Mouse (Mus musculus): ENCODE data around the gene A930002H24Rik. TPM values are rescaled to one million over a fixed set of nuclear protein-coding genes. Genes with fewer than 3 reads are reported as not detected.

The A930002H24Rik gene
- total and polyA plus RNA-seq, 3 experiments: not detected

DNA sequence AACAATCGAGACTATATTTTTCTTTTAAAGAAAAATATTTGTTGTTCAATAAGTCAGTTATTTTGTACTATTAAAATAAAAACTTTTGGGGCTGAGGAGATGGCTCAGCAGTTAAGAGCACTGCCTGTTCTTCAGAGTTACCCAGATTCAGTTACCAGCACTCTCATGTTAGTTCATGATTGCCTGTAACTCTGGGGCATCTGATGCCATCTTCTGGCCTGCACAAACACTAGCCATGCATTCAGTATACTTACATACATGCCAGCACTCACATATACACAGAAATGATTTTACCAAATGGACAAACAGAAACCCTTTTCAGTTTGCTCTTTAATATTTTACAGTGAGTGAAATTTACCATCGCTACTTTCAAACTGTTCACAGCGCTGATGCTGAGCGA, 45.7 kb upstream of the A930002H24Rik start:
- Histone ChIP-seq H3K4me2 (ENCODE audit: insufficient read depth, low read depth, poor library complexity, severe bottlenecking) (no peak overlapping the region), H3K79me2 (replicated peaks; ENCODE audit: control insufficient read depth, extremely low read depth, insufficient read depth, poor library complexity, severe bottlenecking) (no peaks in the 10 kb centered on the region), H3K27ac (ENCODE audit: insufficient read depth, low read depth) (no peak overlapping the region), H3K36me3 (replicated peaks in 1 of 2; ENCODE audit: control insufficient read depth in 1 of 2, insufficient read depth in 1 of 2, low read length in 1 of 2) (no peaks in the 10 kb centered on the region), H3K9me3 (replicated peaks; ENCODE audit: low read length) (no peaks in the 10 kb centered on the region), H3K4me1 (ENCODE audit: control insufficient read depth in 1 of 2, insufficient read depth in 2 of 2) (no peaks in the 10 kb centered on the region), H3K27me3 (replicated peaks) (no peaks in the 10 kb centered on the region), H3K4me3 (replicated peaks in 1 of 3; ENCODE audit: low read depth in 2 of 3, low read length in 2 of 3, poor library complexity in 1 of 3) (no peak overlapping the region), H3K9ac (ENCODE audit: insufficient read depth, low read depth) (no peak overlapping the region)
- TF ChIP-seq USF2 (conservative IDR thresholded peaks at IDR 0.05; ENCODE audit: low read depth, low read length): no peak
- TF ChIP-seq SIN3A (IDR thresholded peaks at IDR 0.05; ENCODE audit: low read length): no peak
- no peak for TF ChIP-seq RCOR1 (conservative IDR thresholded peaks at IDR 0.05; ENCODE audit: low read depth, low read length)
- no peak for TF ChIP-seq NELFE (IDR thresholded peaks at IDR 0.05; ENCODE audit: low read depth, low read length)
- TF ChIP-seq CTCF (conservative IDR thresholded peaks at IDR 0.05 in 1 of 2, IDR thresholded peaks at IDR 0.05 in 1 of 2; ENCODE audit: low read depth in 2 of 2, low read length in 2 of 2): peak in 1 of 2 experiments; percentile 54; a peak in 2 of 4 replicates
- TF ChIP-seq SMC3 (IDR thresholded peaks at IDR 0.05; ENCODE audit: low read depth, low read length): peak; percentile 65
- no peak for TF ChIP-seq IRF4 (IDR thresholded peaks at IDR 0.05; ENCODE audit: low read depth, low read length)
- TF ChIP-seq GABPA (IDR thresholded peaks at IDR 0.05; ENCODE audit: insufficient replicate concordance, low read depth, low read length): no peak
- TF ChIP-seq MXI1 (IDR thresholded peaks at IDR 0.05; ENCODE audit: low read depth, low read length): no peak
- TF ChIP-seq RAD21 (IDR thresholded peaks at IDR 0.05; ENCODE audit: low read depth, low read length): peak; percentile 54
- no peak for TF ChIP-seq MAZ (IDR thresholded peaks at IDR 0.05; ENCODE audit: low read depth, low read length)
- TF ChIP-seq MEF2A (IDR thresholded peaks at IDR 0.05; ENCODE audit: borderline replicate concordance, low read depth, low read length): no peak
- no peak for TF ChIP-seq USF1 (IDR thresholded peaks at IDR 0.05; ENCODE audit: low read depth, low read length)
- in situ Hi-C loops (cut with MboI; ENCODE audit: low pct_ligation_motif_present, low pct_unique_long_range_greater_than_20kb, low sequenced_read_pairs): no loop called here
- dilution Hi-C loops (cut with MboI; ENCODE audit: extremely low pct_ligation_motif_present, extremely low pct_unique_long_range_greater_than_20kb, low sequenced_read_pairs): no loop called here
- no peak for DNase-seq (ENCODE audit: extremely low read depth)

- Histone ChIP-seq H3K36me3 (replicated peaks in 1 of 2; ENCODE audit: control insufficient read depth in 1 of 2, insufficient read depth in 1 of 2, low read length in 1 of 2) (peaks cover 0 to 5% of the 10 kb centered on the region in 2 experiments), H3K9ac (ENCODE audit: insufficient read depth, low read depth) (no peak overlapping the region), H3K9me3 (replicated peaks; ENCODE audit: low read length) (no peaks in the 10 kb centered on the region), H3K79me2 (replicated peaks; ENCODE audit: control insufficient read depth, extremely low read depth, insufficient read depth, poor library complexity, severe bottlenecking) (no peaks in the 10 kb centered on the region), H3K4me3 (replicated peaks in 1 of 3; ENCODE audit: low read depth in 2 of 3, low read length in 2 of 3, poor library complexity in 1 of 3) (no peak overlapping the region), H3K4me2 (ENCODE audit: insufficient read depth, low read depth, poor library complexity, severe bottlenecking) (peak overlapping the region; percentile 63; the same call in 1 of the 2 replicates), H3K27ac (ENCODE audit: insufficient read depth, low read depth) (no peak overlapping the region), H3K4me1 (ENCODE audit: control insufficient read depth in 1 of 2, insufficient read depth in 2 of 2) (peaks cover 11 to 27% of the 10 kb centered on the region in 2 experiments), H3K27me3 (replicated peaks) (peaks cover 3% of the 10 kb centered on the region)
- in situ Hi-C loops (cut with MboI; ENCODE audit: low pct_ligation_motif_present, low pct_unique_long_range_greater_than_20kb, low sequenced_read_pairs) (no loop called here), dilution Hi-C loops (cut with MboI; ENCODE audit: extremely low pct_ligation_motif_present, extremely low pct_unique_long_range_greater_than_20kb, low sequenced_read_pairs) (no loop called here)
- peak; percentile 70 for DNase-seq (ENCODE audit: extremely low read depth)
- TF ChIP-seq E2F4 (IDR thresholded peaks at IDR 0.05; ENCODE audit: insufficient replicate concordance, low read depth, low read length): 0 out of 2 replicates have a peak, but pooled peaks have one; percentile 35
- peak; percentile 94 for TF ChIP-seq MAFK (IDR thresholded peaks at IDR 0.05; ENCODE audit: insufficient replicate concordance, low read length)
- TF ChIP-seq USF2 (conservative IDR thresholded peaks at IDR 0.05; ENCODE audit: low read depth, low read length): no peak
- peak; percentile 87 for TF ChIP-seq ETS1 (conservative IDR thresholded peaks at IDR 0.05; ENCODE audit: low read depth, low read length)
- TF ChIP-seq MEF2A (IDR thresholded peaks at IDR 0.05; ENCODE audit: borderline replicate concordance, low read depth, low read length): peak; percentile 86
- TF ChIP-seq SMC3 (IDR thresholded peaks at IDR 0.05; ENCODE audit: low read depth, low read length): peak; percentile 30; the same call in 1 of the 2 replicates
- 0 out of 2 replicates have a peak, but pooled peaks have one; percentile 62 for TF ChIP-seq SIN3A (IDR thresholded peaks at IDR 0.05; ENCODE audit: low read length)
- TF ChIP-seq PAX5 (IDR thresholded peaks at IDR 0.05; ENCODE audit: low read length): no peak
- peak; percentile 72; the same call in 1 of the 2 replicates for TF ChIP-seq TCF12 (IDR thresholded peaks at IDR 0.05; ENCODE audit: low read depth, low read length)
- peak; percentile 85 for TF ChIP-seq IRF4 (IDR thresholded peaks at IDR 0.05; ENCODE audit: low read depth, low read length)
- no peak for TF ChIP-seq POLR2A (IDR thresholded peaks at IDR 0.05; ENCODE audit: low read depth, low read length)
- peak; percentile 73 for TF ChIP-seq JUN (IDR thresholded peaks at IDR 0.05; ENCODE audit: insufficient read depth, low read depth, low read length)
- no peak for TF ChIP-seq ZKSCAN1 (IDR thresholded peaks at IDR 0.05; ENCODE audit: borderline replicate concordance, low read depth, low read length)
- TF ChIP-seq TBP (conservative IDR thresholded peaks at IDR 0.05; ENCODE audit: low read depth, low read length): no peak
- TF ChIP-seq MAZ (IDR thresholded peaks at IDR 0.05; ENCODE audit: low read depth, low read length): 0 out of 2 replicates have a peak, but pooled peaks have one; percentile 50
- no peak for TF ChIP-seq CHD1 (IDR thresholded peaks at IDR 0.05; ENCODE audit: low read depth, low read length)
- no peak for TF ChIP-seq NRF1 (IDR thresholded peaks at IDR 0.05; ENCODE audit: low read depth, low read length)
- peak; percentile 42; the same call in 1 of the 2 replicates for TF ChIP-seq MYC (IDR thresholded peaks at IDR 0.05; ENCODE audit: low read depth, low read length)
- no peak for TF ChIP-seq GABPA (IDR thresholded peaks at IDR 0.05; ENCODE audit: insufficient replicate concordance, low read depth, low read length)
- TF ChIP-seq RCOR1 (conservative IDR thresholded peaks at IDR 0.05; ENCODE audit: low read depth, low read length): peak; percentile 88
- TF ChIP-seq ZC3H11A (IDR thresholded peaks at IDR 0.05; ENCODE audit: low read depth, low read length): no peak
- no peak for TF ChIP-seq KAT2A (IDR thresholded peaks at IDR 0.05; ENCODE audit: insufficient replicate concordance, low read length)
- TF ChIP-seq HCFC1 (IDR thresholded peaks at IDR 0.05; ENCODE audit: low read depth, low read length): no peak
- no peak for TF ChIP-seq CTCF (conservative IDR thresholded peaks at IDR 0.05 in 1 of 2, IDR thresholded peaks at IDR 0.05 in 1 of 2; ENCODE audit: low read depth in 2 of 2, low read length in 2 of 2)
- TF ChIP-seq USF1 (IDR thresholded peaks at IDR 0.05; ENCODE audit: low read depth, low read length): no peak
- peak; percentile 23; the same call in 1 of the 2 replicates for TF ChIP-seq MAX (IDR thresholded peaks at IDR 0.05; ENCODE audit: low read length)
- TF ChIP-seq CHD2 (IDR thresholded peaks at IDR 0.05; ENCODE audit: low read length): peak; percentile 70
- no peak for TF ChIP-seq RAD21 (IDR thresholded peaks at IDR 0.05; ENCODE audit: low read depth, low read length)
Observed at GRCm38 (mm10) chr17:63897050-63897449, 33.5 kb upstream of the A930002H24Rik start.

Measured in CH12.LX (cell line).